Mouse (Mus musculus): ENCODE results near the gene Top1. TPM values are rescaled to one million over a fixed set of nuclear protein-coding genes. Genes with fewer than 3 reads are reported as not detected.

The Top1 gene
- polyA plus RNA-seq (2017; shearing (Covaris generic)), result 113 TPM

GRCm38 (mm10) chr2:160645614-160646137 is at the start of gene Top1:
Gene Top1 (plus strand): TSS chr2:160645888.

GRCm38 (mm10) chr2:160731117-160731838 is 85.6 kb downstream of the Top1 start, which contains the start of gene Plcg1:
Gene Plcg1 (plus strand): TSS chr2:160731300.

Other genes with a start within 250 kb of the Top1 start
- 173 TPM for gene Plcg1, start 85.4 kb downstream of the Top1 start, polyA plus RNA-seq (2017; shearing (Covaris generic))
- gene Zhx3, start 227.1 kb downstream of the Top1 start, polyA plus RNA-seq (2017; shearing (Covaris generic)), result 11.8 TPM
- 1.8 TPM for gene Lpin3, start 234.8 kb downstream of the Top1 start, polyA plus RNA-seq (2017; shearing (Covaris generic))

Measured in effector memory CD4-positive, alpha-beta T cell, adult 5 months (primary cell).